Mouse (Mus musculus): ENCODE measurements around the gene Arhgap21. TPM values are rescaled to one million over a fixed set of nuclear protein-coding genes. Genes with fewer than 3 reads are reported as not detected.

The Arhgap21 gene
- 1 to 10 TPM; 3.6 to 7.4 TPM for polyA plus RNA-seq (2017; shearing (Covaris generic))

GRCm38 (mm10) chr2:20968441-20969200 lies at the start of gene Arhgap21:
Arhgap21 (minus strand) TSS chr2:20968881.

Other genes starting within 250 kb of the Arhgap21 start
- under 1 TPM in 1 of 2 experiments, not detected in 1; 0.59 TPM for gene Enkur, start 236.5 kb upstream of the Arhgap21 start, polyA plus RNA-seq (2017; shearing (Covaris generic))
- gene Thnsl1, start 236.8 kb upstream of the Arhgap21 start, polyA plus RNA-seq (2017; shearing (Covaris generic)), result 1 to 10 TPM; 1.5 to 1.9 TPM